Mouse (Mus musculus) neural tube, embryonic 13.5 days (tissue): Measurements from ENCODE around the gene Vrtn. TPM values are rescaled to one million over a fixed set of nuclear protein-coding genes. Genes with fewer than 3 reads are reported as not detected.
A peak's percentile ranks its signal among the peaks of the same experiment; 100 is the strongest.

Experiments
- ATAC-seq: fragments of 200-750 bp; cut with Nextera tagmentation; 2 replicates; pipeline ENCODE4 v1.8.0; 2017; ENCODE audit warnings: low read depth, mild to moderate bottlenecking, moderate TSS enrichment, moderate library complexity
- H3K27ac ChIP-seq: fragments of 300-500 bp; sonication (generic); replicated peaks from 2 replicates; pipeline ENCODE4 v1.5.1; 2015; ENCODE audit warnings: moderate library complexity, mild to moderate bottlenecking, inconsistent platforms
- H3K27me3 ChIP-seq: fragments of 300-500 bp; sonication (generic); 2 replicates; pipeline ENCODE4 v1.6.1; 2015; ENCODE audit warnings: mild to moderate bottlenecking, inconsistent platforms
- H3K36me3 ChIP-seq: fragments of 300-500 bp; sonication (generic); 2 replicates; pipeline ENCODE4 v1.6.1; 2015; ENCODE audit warnings: mild to moderate bottlenecking, inconsistent platforms
- H3K4me1 ChIP-seq: fragments of 300-500 bp; sonication (generic); replicated peaks from 2 replicates; pipeline ENCODE4 v1.6.1; 2015; ENCODE audit warnings: inconsistent platforms
- H3K4me2 ChIP-seq: fragments of 300-500 bp; sonication (generic); 2 replicates; pipeline ENCODE4 v1.6.1; 2015; ENCODE audit warnings: inconsistent platforms, mild to moderate bottlenecking, moderate library complexity
- H3K4me3 ChIP-seq: fragments of 300-500 bp; sonication (generic); 2 replicates; pipeline ENCODE4 v1.5.1; 2015; ENCODE audit warnings: mild to moderate bottlenecking, inconsistent platforms
- H3K9ac ChIP-seq: fragments of 300-500 bp; sonication (generic); 2 replicates; pipeline ENCODE4 v1.6.1; 2015; ENCODE audit warnings: moderate library complexity, mild to moderate bottlenecking, inconsistent platforms
- H3K9me3 ChIP-seq: fragments of 300-500 bp; sonication (generic); 2 replicates; pipeline ENCODE4 v1.6.1; 2016; ENCODE audit warnings: inconsistent platforms
- WGBS: fragments of 180-500 bp; shearing (Covaris S2); methylation state at CpG from one replicate; pipeline ENCODE4 v1.1.7; 2015; 5-methylcytosine and 5-hydroxymethylcytosine counted together
- polyA plus RNA-seq: library from polyadenylated mRNA; unstranded; fragments of >200 nt; fragmentation: Nextera tagmentation; extraction: Ambion mirVana; gene quantifications from 2 replicates; pipeline ENCODE4 v1.2.1, GENCODE M21; 2015

Gene Vrtn
- not detected in 2 replicates for polyA plus RNA-seq

DNA sequence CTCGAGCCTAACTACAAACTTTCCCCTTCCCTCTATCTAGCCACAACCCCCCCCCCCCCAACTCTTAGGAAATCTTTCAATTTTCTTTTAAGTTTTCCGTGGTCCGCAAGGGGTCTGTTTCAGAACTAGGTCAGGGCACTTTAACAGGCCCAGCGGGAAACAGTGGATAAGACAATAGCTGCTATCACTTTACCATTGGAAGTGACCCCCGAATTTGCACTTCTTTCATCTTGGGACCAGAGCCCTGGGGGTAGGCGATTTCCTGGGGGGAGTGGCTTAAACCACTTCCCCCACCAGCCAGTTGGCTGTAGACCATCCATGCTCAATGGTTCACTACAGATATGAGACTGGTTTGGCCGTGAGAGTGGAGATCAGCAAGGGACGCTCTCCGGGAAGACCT lies at the start of gene Vrtn:
Gene Vrtn (plus strand): TSS at position 366 of the 400 bp plus-strand sequence.
- Histone ChIP-seq H3K9me3 (no peaks in the 10 kb centered on the region), H3K9ac (no peak within 1 kb of the TSS), H3K36me3 (no peaks in the 10 kb centered on the region), H3K27me3 (peaks cover 55% of the 10 kb centered on the region), H3K27ac (no peak within 1 kb of the TSS), H3K4me3 (no peak within 1 kb of the TSS), H3K4me2 (no peak within 1 kb of the TSS), H3K4me1 (peaks cover 8% of the 10 kb centered on the region; the same call in 1 of the 2 replicates)
- ATAC-seq: no peak
- WGBS: 4% methylated on average over 9 of the region's 9 CpGs

DNA sequence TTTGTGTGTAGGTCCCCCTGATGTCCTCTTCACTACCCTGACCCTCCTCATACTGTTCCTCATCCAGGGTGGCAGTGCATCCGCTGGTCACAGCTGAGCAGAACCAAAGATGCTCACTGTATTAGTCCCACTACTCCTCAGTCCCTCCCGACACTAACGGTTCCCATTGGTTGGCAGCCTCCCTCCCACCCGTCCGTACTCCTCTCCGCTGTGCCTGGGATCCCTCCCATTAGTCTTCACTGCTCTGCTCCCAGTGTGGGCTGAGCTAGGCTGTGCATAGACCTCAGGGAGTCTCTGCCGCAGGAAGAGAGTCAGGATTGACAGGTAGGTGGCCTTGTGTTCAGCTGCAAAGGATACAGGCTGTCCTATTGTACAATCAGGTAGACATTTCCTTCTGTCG lies 42.5 kb upstream of the Vrtn start:
- H3K4me1 ChIP-seq: no peaks in the 10 kb centered on the region
- WGBS: 17% methylated on average over 8 of the region's 8 CpGs
- peak; percentile 53; the same call in 1 of the 2 replicates for ATAC-seq

DNA sequence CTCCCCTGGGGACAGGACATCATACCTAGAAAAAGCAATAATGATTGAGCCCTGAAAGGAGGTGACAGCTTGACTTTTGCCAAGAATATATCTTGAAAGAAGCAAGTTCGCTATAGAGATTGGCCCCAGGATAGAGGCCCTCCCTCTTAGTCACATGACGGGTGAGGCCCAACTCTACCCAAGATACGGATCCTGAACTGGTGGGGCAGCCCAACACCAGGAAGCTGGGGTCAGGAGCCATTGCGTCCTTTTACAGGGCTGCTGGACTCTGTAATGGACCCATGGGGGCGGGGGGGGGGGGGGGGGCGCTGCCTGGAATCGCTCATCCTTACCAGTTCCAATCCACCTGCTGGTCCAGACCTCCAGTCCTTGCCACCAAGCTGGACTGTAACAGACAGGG lies 36.8 kb upstream of the Vrtn start:
- no peak for ATAC-seq
- 94% methylated on average over 6 of the region's 7 CpGs for WGBS
- H3K36me3 ChIP-seq: peaks cover 34% of the 10 kb centered on the region

More for the DNA sequence above, 42.5 kb upstream of the Vrtn start:
- Histone ChIP-seq H3K4me2 (no peak overlapping the region), H3K36me3 (peaks cover 11% of the 10 kb centered on the region), H3K27me3 (peaks cover 7% of the 10 kb centered on the region), H3K4me3 (no peak overlapping the region), H3K27ac (no peak overlapping the region), H3K9me3 (no peaks in the 10 kb centered on the region), H3K9ac (no peak overlapping the region)

DNA sequence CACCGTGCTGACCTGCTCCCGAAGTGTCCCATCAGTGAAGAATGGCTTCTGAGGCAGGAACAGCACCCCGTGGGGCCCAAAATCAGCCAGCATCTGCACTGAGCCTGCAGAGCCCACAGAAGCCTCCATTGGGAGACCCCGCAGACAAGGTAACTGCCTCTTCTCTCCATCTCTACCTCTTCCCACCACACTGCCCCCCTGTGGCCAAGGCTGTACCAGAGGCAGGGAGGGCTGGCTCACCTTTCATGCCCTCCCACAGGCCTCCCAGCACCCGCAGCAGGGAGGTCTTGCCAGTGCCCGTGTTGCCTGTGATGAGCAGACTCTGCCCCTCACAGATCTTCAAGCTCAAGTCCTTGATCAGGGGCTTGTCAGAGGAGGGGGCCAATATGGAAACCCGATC lies 35.0 kb upstream of the Vrtn start:
- no peak overlapping the region for H3K27ac ChIP-seq
- H3K4me1 ChIP-seq: no peaks in the 10 kb centered on the region
- peaks cover 34% of the 10 kb centered on the region for H3K36me3 ChIP-seq
- H3K9me3 ChIP-seq: no peaks in the 10 kb centered on the region
- no peak overlapping the region for H3K9ac ChIP-seq
- H3K27me3 ChIP-seq: no peaks in the 10 kb centered on the region
- 77% methylated on average over 7 of the region's 7 CpGs for WGBS
- H3K4me3 ChIP-seq: no peak overlapping the region
- no peak overlapping the region for H3K4me2 ChIP-seq
- ATAC-seq: no peak

More for the DNA sequence above, 36.8 kb upstream of the Vrtn start:
- Histone ChIP-seq H3K4me3 (no peak overlapping the region), H3K27me3 (peaks cover 6% of the 10 kb centered on the region; the same call in 1 of the 2 replicates), H3K4me1 (no peaks in the 10 kb centered on the region), H3K9me3 (no peaks in the 10 kb centered on the region), H3K4me2 (no peak overlapping the region), H3K9ac (no peak overlapping the region), H3K27ac (no peak overlapping the region)

DNA sequence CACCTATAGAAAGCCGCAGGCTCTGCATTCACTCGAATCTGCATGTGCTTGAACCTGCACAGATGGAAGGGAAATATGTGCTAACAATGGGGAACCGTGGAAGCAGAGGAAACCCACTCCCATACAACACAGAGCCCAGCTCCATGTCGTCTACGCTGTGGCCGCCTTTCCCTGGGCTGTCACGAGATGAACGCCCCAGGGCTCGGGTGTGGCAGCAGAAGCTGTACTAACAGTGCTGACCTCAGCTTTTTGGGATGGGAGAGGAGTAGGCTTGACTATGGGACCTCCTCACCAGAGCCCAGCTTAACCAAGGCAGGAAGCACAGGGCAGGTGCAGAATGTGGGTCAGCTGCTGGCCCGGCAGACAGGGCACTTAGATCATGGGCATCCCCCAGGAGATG lies 29.1 kb upstream of the Vrtn start:
- no peak for ATAC-seq
- H3K9ac ChIP-seq: no peak overlapping the region
- no peak overlapping the region for H3K4me2 ChIP-seq
- H3K4me1 ChIP-seq: peaks cover 3% of the 10 kb centered on the region
- no peaks in the 10 kb centered on the region for H3K27me3 ChIP-seq
- 91% methylated on average over 10 of the region's 10 CpGs for WGBS
- no peaks in the 10 kb centered on the region for H3K9me3 ChIP-seq
- no peak overlapping the region for H3K4me3 ChIP-seq
- H3K36me3 ChIP-seq: peaks cover 12% of the 10 kb centered on the region
- H3K27ac ChIP-seq: no peak overlapping the region

- 65% methylated on average over 8 of the region's 8 CpGs for WGBS
- Histone ChIP-seq H3K36me3 (peaks cover 9% of the 10 kb centered on the region), H3K9ac (no peak overlapping the region), H3K27ac (no peak overlapping the region), H3K4me2 (no peak overlapping the region), H3K4me1 (peaks cover 5% of the 10 kb centered on the region), H3K4me3 (no peak overlapping the region), H3K9me3 (no peaks in the 10 kb centered on the region), H3K27me3 (no peaks in the 10 kb centered on the region)
- no peak for ATAC-seq
These were observed 28.3 kb upstream of the Vrtn start for GRCm38 (mm10) chr12:84612518-84612917.

DNA sequence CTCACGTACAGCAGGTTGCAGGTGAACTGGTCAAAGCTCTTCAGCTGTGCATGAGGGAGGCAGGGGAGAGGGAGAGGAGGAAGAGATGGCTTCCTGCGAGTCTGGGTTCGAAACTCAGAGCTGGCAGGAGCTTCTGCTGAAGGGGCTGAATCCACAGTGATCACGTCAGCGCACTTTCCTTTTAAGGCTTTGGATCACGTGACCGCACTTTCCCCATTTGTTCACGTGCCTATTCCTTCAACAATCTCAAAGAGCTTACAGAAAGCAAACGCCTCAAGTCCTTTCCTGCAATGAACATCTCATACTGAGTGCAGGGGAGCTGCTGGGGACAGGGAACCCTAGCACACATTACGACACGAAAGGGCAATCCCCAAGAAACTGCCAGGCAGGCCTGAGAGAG lies 26.8 kb upstream of the Vrtn start:
- Histone ChIP-seq H3K27ac (no peak overlapping the region), H3K27me3 (no peaks in the 10 kb centered on the region), H3K9me3 (no peaks in the 10 kb centered on the region), H3K4me2 (no peak overlapping the region), H3K36me3 (no peaks in the 10 kb centered on the region), H3K4me1 (peaks cover 8% of the 10 kb centered on the region), H3K9ac (no peak overlapping the region), H3K4me3 (no peak overlapping the region)
- 89% methylated on average over 11 of the region's 11 CpGs for WGBS
- ATAC-seq: no peak

DNA sequence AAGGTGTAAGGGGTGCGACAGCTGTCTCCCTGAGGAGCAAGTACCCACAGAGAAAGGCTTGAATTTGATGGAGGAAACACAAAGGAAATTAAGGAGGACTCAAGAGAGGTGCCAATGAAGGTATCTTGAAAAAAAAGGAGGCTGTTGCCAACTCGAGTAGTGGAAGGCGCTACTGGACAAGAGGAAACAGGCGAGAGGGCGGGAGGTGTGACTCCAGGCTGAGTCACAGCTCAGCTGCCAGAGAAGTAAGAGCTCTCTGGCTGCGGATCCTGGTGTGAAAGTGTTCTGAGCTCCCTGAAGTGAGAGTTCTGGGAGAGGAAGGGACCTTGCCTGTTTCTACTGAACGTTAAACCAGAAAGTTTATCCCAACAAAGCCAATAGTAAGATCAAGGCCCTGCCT lies 26.3 kb upstream of the Vrtn start:
- Histone ChIP-seq H3K27ac (no peak overlapping the region), H3K36me3 (no peaks in the 10 kb centered on the region), H3K4me3 (no peak overlapping the region), H3K4me1 (peaks cover 8% of the 10 kb centered on the region), H3K9ac (no peak overlapping the region), H3K27me3 (no peaks in the 10 kb centered on the region), H3K9me3 (no peaks in the 10 kb centered on the region), H3K4me2 (no peak overlapping the region)
- ATAC-seq: no peak
- WGBS: 73% methylated on average over 7 of the region's 7 CpGs

DNA sequence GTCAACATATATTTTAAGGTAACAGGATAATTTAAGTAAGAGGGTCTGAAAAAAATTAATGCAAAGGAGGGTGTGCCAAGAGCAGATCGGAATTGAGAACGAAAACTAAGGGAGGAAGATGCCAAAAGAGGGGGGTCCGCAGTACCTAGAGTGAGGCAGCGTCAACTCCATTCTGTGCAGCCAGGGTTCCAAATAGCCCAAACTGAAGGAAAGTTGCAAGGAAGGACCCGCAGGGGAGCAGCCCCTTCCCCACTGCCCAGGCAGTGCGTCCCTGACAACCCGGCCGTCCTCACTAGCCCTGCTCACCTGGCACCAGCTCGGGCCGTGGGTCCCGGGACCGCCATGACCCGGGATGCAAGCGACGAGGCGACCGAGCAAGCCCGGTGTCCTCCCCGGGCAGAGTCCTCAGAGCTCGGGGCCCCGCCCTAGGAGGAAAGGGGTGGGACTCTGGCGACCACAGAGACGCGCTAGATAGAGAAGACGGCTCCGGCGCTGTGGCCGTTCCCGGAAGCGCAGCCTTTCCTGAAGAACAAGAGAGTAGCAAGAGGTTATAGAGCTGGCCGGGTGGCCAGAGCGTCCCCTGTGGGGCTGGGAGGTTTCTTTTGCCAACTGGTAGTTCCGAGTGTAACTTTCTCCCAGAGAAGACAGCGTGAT lies 23.7 kb upstream of the Vrtn start, which contains the start of gene Abcd4:
Gene Abcd4 (minus strand): TSS at position 437 of the 654 bp plus-strand sequence.
- H3K4me1 ChIP-seq: peaks cover 12% of the 10 kb centered on the region
- H3K4me2 ChIP-seq: peak within 1 kb of the TSS; percentile 70
- no peaks in the 10 kb centered on the region for H3K9me3 ChIP-seq
- H3K36me3 ChIP-seq: no peaks in the 10 kb centered on the region
- 0 out of 2 replicates have a peak within 1 kb of the TSS, but pooled peaks have one; percentile 9 for H3K27ac ChIP-seq
- H3K9ac ChIP-seq: peak within 1 kb of the TSS; percentile 78
- under 1% methylated on average over 34 of the region's 34 CpGs for WGBS
- H3K27me3 ChIP-seq: no peaks in the 10 kb centered on the region
- peak within 1 kb of the TSS; percentile 66 for H3K4me3 ChIP-seq
- peak; percentile 98 for ATAC-seq

- Histone ChIP-seq H3K4me2 (peak overlapping the region; percentile 70), H3K4me1 (peaks cover 12% of the 10 kb centered on the region), H3K4me3 (peak overlapping the region; percentile 66), H3K9ac (peak overlapping the region; percentile 78), H3K27me3 (no peaks in the 10 kb centered on the region), H3K9me3 (no peaks in the 10 kb centered on the region), H3K27ac (no peak overlapping the region), H3K36me3 (no peaks in the 10 kb centered on the region)
- 5% methylated on average over 10 of the region's 10 CpGs for WGBS
- peak; percentile 63 for ATAC-seq
These were observed 23.2 kb upstream of the Vrtn start for GRCm38 (mm10) chr12:84617663-84618062.

- H3K36me3 ChIP-seq: no peaks in the 10 kb centered on the region
- peaks cover 22% of the 10 kb centered on the region for H3K4me1 ChIP-seq
- no peaks in the 10 kb centered on the region; the same call in 1 of the 2 replicates for H3K27me3 ChIP-seq
- no peak overlapping the region for H3K4me3 ChIP-seq
- H3K27ac ChIP-seq: no peak overlapping the region; the same call in 1 of the 2 replicates
- no peak overlapping the region for H3K9ac ChIP-seq
- no peak for ATAC-seq
- H3K4me2 ChIP-seq: no peak overlapping the region
- H3K9me3 ChIP-seq: no peaks in the 10 kb centered on the region
These were observed 19.8 kb upstream of the Vrtn start for GRCm38 (mm10) chr12:84620975-84621374.

- Histone ChIP-seq H3K9ac (no peak overlapping the region), H3K4me1 (peaks cover 14% of the 10 kb centered on the region), H3K9me3 (no peaks in the 10 kb centered on the region), H3K36me3 (no peaks in the 10 kb centered on the region), H3K4me3 (no peak overlapping the region), H3K27me3 (no peaks in the 10 kb centered on the region; the same call in 1 of the 2 replicates), H3K4me2 (no peak overlapping the region), H3K27ac (no peak overlapping the region)
- 34% methylated on average over 8 of the region's 8 CpGs for WGBS
- ATAC-seq: no peak
These were observed 16.2 kb upstream of the Vrtn start for GRCm38 (mm10) chr12:84624601-84625000.

- peak; percentile 53; the same call in 1 of the 2 replicates for ATAC-seq
- Histone ChIP-seq H3K4me3 (no peak overlapping the region), H3K27me3 (no peaks in the 10 kb centered on the region; the same call in 1 of the 2 replicates), H3K4me2 (peak overlapping the region; percentile 40), H3K9ac (peak overlapping the region; percentile 1; the same call in 1 of the 2 replicates), H3K36me3 (no peaks in the 10 kb centered on the region), H3K4me1 (peaks cover 14% of the 10 kb centered on the region), H3K27ac (no peak overlapping the region), H3K9me3 (no peaks in the 10 kb centered on the region)
- WGBS: 3% methylated on average over 9 of the region's 9 CpGs
These were observed 15.7 kb upstream of the Vrtn start for GRCm38 (mm10) chr12:84625116-84625515.
